Comparison of ENCODE assay signal across 13 mouse cellular contexts in genomic region chr3:68469643-68470042, GRCm38 (mm10).
DNase-seq lines count a peak whose midpoint lies in the region; ATAC-seq and TF ChIP-seq lines count a peak whose summit lies in the region.
"Had no signal": no experiment of that assay in that cellular context is flagged by ENCODE, and none has a peak within 500 bp of the region (broad histone marks: within the 10 kb centered on the region; RNA-seq: fewer than 3 reads in every experiment).

No protein-coding gene starts in this region.

- H3K9me3 ChIP-seq in heart, embryonic 13.5 days, result no peaks in the 10 kb centered on the region
- H3K9me3 ChIP-seq in kidney, postnatal 0 days (replicated peaks; ENCODE audit: low read length), result no peaks in the 10 kb centered on the region

- H3K27ac ChIP-seq in heart, embryonic 13.5 days (replicated peaks), result peak overlapping the region; percentile 86
- H3K27ac ChIP-seq in kidney, postnatal 0 days, result peak overlapping the region; percentile 47; the same call in 1 of the 2 replicates

- peak overlapping the region; percentile 68 for H3K4me2 ChIP-seq in heart, embryonic 13.5 days
- no peak overlapping the region for H3K4me2 ChIP-seq in kidney, postnatal 0 days (ENCODE audit: low read length)

- 0 out of 2 replicates have a peak overlapping the region, but pooled peaks have one; percentile 78 for H3K9ac ChIP-seq in heart, embryonic 13.5 days
- no peak overlapping the region for H3K9ac ChIP-seq in kidney, postnatal 0 days (ENCODE audit: low read depth, low read length)

- no peak for ATAC-seq in heart, embryonic 13.5 days (ENCODE audit: extremely low read depth, insufficient number of reproducible peaks, low FRiP score, low TSS enrichment)
- ATAC-seq in kidney, postnatal 0 days (replicated peaks; ENCODE audit: low FRiP score, low read depth), result no peak
- no peak for ATAC-seq in cerebellum, adult (ENCODE audit: insufficient number of reproducible peaks, low FRiP score, low TSS enrichment)
- ATAC-seq: CD4-positive, CD25-positive, alpha-beta regulatory T cell, adult 4 months had no signal

- H3K4me3 ChIP-seq in heart, embryonic 13.5 days, result peak overlapping the region; percentile 54
- H3K4me3 ChIP-seq in kidney, postnatal 0 days (replicated peaks; ENCODE audit: low read depth, low read length), result no peak overlapping the region
- H3K4me3 ChIP-seq: erythroblast, embryonic 14.5 days; myocyte had no signal

- no peaks in the 10 kb centered on the region for H3K36me3 ChIP-seq in heart, embryonic 13.5 days
- no peaks in the 10 kb centered on the region for H3K36me3 ChIP-seq in kidney, postnatal 0 days (ENCODE audit: insufficient read depth, low read length)

- no peaks in the 10 kb centered on the region for H3K27me3 ChIP-seq in heart, embryonic 13.5 days (replicated peaks)
- no peaks in the 10 kb centered on the region for H3K27me3 ChIP-seq in kidney, postnatal 0 days (ENCODE audit: insufficient read depth, low read length)

- H3K4me1 ChIP-seq in heart, embryonic 13.5 days, result peaks cover 47% of the 10 kb centered on the region
- peaks cover 23% of the 10 kb centered on the region for H3K4me1 ChIP-seq in kidney, postnatal 0 days (replicated peaks; ENCODE audit: insufficient read depth, low read length)

- TF ChIP-seq CTCF in kidney, postnatal 0 days (IDR thresholded peaks at IDR 0.05; ENCODE audit: low read depth), result peak; percentile 65

- WGBS in heart, embryonic 13.5 days, result 55% methylated on average over 1 of the region's 1 CpGs
- 70% methylated on average over 1 of the region's 1 CpGs for WGBS in kidney, postnatal 0 days

- DNase-seq in heart, postnatal 25 days (ENCODE audit: low spot score), result no peak
- DNase-seq in 416B (ENCODE audit: low read depth), result peak; percentile 34
- peak; percentile 25 for DNase-seq in embryo, embryonic 11 days
- DNase-seq in kidney, postnatal 0 days (ENCODE audit: low spot score), result peak; percentile 36
- no peak for DNase-seq in left cerebral cortex, postnatal 14 days (ENCODE audit: low spot score in 2 of 2)
- no peak for DNase-seq in adrenal gland, postnatal 36 days
- DNase-seq: gastrocnemius, postnatal 36 days; right cerebral cortex, postnatal 25 days had no signal

- intact Hi-C loops in heart, postnatal 25 days (cut with DNase I), result loop anchor here (2.0 to 10.0 kb wide), 2 partner anchors 73 to 235 kb away; no protein-coding TSS in a partner anchor
- intact Hi-C loops in left cerebral cortex, postnatal 14 days (cut with DNase I), result no loop called here

Comparison
In these comparisons a context has a peak if more than half of its experiments do, and no peak if none do; other contexts are left out.
1. DNase-seq: peak in 416B (single experiment), embryo, embryonic 11 days (single experiment) and kidney, postnatal 0 days (single experiment); none in heart, postnatal 25 days (single experiment), left cerebral cortex, postnatal 14 days (0 of 2) and adrenal gland, postnatal 36 days (0 of 2).